Mouse (Mus musculus) gastrocnemius, postnatal 25 days (tissue): Measurements from ENCODE around the gene Gm17657. TPM values are rescaled to one million over a fixed set of nuclear protein-coding genes. Genes with fewer than 3 reads are reported as not detected.

Source experiments
- DNase-seq: peaks from one replicate; pipeline ENCODE4 v3.0.0; 2022
- long read RNA-seq, 2 experiments: library from polyadenylated mRNA; stranded (forward); transcript quantifications; one replicate each; pipeline ENCODE4 v2.0.0; 2021
- total RNA-seq, 2 experiments: library from RNA; stranded (reverse); gene quantifications; 1 replicate in 1 of 2; 2 replicates in 1 of 2; pipeline ENCODE4 v1.2.3; 2021

Gm17657 gene
- not detected for total RNA-seq
- long read RNA-seq, experiment 1, partial matches to known transcripts = 0 of 1 reads
- long read RNA-seq, experiment 1, other reads (novel, unspliced or antisense) = 1 of 1 reads
- long read RNA-seq, experiment 2 = 0 reads

DNA sequence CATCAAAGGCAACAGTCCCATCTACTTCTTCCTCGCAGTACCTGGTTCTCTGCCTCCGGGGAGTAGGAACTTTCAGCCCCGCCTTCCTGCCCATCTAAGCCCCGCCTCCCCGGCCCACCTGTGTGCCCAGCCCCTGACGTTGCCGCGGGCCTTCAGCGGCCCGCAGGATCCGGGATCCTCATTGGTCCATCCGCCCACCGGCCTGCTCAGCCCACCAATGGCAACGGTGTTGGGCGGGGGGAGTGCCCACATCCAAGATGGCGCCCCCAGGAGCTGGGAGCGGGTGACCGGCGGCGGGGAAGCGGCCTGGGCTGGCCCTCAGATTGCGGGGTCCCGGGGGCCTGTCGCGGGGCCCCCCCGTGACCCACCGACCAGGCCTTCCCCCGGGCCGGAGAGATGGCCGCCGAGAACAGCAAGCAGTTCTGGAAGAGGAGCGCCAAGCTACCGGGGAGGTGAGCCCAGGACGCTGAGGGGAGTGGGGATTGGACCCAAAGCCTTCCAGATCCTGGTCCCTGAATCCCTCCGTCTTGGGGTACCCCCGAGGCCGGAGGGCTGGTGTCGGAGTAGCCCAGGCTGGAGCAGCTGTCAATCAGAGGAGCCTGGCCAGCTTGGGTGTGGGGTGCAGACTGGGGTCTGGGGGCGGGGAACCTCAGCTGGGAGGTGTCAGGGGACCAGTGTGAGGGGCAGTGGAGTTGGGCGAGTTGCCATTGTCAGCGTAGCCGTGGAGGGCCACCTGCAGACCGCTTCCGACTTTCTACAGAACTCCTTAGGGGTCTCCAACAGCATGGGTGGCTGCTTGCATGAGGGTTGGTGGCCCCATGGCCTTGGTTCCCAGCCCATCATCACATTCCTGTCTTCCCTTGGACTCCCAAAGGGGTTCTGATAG, at the start of gene Gm17657, which contains the start of gene Tbc1d22b:
Gene Gm17657 (minus strand): TSS at position 96 of the 886 bp plus-strand sequence.
Gene Tbc1d22b (plus strand): TSS at position 243 of the 886 bp plus-strand sequence.
- peak; percentile 94 for DNase-seq

DNA sequence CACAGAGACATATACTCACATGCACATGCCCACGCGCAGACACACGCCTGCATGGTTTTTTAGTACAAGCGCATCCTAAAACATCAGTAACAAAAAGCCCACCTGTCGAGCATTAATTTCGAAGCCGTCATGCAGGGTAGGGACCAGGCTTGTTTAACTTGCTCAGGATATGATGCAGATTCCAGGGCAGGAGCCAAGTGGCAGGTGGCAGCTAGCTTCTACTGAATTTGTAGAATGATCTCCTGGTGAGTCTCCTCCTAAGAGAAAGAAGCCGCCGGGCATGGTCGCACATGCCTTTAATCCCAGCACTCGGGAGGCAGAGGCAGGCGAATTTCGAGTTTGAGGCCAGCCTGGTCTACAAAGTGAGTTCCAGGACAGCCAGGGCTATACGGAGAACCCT, 49.6 kb upstream of the Gm17657 start:
- DNase-seq = no peak

DNA sequence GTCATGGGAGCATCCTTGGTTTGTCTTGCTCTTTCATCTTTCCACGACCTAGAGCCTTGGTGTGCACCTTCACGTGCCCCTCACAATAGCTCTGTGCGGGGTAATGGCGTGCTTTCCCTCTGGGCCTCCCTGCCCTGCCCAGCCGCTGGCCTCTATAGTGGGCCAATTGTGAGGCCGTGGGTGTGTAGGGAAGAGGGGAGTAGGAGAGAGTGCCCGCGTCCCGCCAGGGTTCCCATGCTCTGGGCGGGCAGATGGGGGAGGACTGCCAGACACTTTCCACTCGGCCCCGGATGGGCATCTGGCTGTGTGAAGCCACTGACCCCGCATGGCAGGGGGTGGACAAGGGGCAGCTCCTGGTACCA, 47.3 kb upstream of the Gm17657 start:
- no peak for DNase-seq

DNA sequence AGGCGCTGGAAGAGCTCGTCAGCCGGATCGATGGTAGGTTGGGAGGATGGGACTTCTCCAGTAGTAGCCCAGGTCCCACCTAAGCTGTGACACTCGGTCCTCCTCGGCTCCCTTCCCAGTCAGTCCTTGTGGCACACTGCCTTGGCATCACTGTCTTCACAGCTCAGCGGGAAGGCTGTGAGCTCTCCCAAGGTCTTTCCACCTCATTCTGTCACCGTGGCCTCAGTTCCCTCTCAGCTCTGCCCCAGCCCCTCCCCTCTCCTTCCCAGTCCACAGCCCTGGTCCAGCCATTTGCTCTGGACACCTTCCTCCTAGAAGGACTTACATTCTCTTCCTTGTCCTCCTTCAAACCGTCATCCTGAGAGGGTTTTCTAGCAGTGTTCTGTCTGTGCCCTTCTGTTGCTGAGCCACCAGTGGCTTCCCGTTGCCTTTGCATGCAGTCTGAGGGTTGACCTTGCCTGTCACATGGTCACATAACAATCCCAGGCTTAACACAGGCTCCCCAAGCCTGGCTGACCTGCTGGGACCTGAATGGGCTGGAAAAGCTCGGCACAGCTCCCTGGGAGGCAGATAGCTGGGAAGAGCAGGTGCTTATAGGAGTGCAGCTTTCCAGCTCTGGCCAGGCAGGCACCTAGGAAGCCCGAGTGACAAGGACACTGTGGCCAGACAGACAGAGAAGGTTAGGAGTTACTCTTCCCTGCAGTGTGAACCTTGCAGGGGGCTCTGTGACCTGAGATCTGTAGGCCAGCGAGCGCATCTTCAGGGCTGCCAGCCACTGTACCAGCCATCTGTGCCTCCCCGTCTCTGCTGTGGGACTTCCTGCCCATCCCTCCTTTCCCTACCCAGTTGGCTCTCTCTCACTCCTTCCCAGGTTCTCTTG, 46.7 kb upstream of the Gm17657 start:
- no peak for DNase-seq

DNA sequence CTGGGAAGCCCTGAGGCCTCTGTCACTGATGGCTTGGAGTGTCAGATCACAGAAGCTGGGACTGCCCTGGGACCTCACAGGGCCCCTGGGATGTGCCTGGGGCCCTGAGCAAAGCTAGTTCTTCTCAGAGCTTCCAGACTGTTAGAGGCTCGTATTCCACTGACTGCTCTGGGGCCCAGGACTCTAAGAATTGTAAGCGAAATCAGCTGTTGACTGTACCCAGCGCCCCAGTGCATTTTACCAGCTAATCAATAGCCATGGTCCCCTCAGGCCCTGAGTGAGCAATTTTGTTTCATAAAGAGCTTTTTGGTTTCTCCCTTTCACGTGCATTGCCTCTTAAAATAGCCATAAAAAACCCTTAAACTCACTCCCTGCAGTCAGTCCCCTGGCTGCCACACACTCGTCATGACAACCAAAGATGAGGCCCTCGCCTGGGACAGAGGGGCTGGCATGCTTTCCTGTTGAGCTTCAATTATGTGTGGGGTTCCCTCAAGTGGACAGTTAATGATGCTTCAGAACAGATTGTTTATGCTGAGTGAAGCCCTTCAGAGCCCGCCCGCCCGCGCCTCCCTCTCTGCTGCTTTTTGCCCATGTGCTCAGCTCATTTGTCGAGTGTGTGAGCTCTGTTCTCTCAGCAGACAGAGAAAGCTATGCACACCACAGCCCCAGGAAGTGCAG, 39.9 kb upstream of the Gm17657 start:
- no peak for DNase-seq

DNA sequence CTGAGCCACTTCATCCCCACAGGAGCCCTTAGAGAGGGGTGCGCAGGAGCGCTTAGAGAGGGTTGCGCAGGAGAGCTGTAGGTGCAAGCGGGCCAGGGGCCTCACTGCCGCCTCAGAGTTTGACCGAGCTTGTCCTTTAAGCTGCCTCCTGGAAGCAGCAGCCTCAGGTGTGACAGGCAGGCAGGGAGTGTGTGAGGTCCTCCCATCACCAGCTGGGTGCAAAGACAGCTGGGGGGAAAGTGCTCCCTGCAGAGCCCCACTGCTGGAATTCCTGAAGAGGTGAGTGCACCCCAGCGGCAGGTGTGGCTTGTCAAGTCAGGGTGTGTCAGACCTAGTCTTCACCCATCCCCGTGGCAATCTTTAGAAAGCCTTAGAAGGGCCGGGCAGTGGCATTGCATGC, 37.5 kb upstream of the Gm17657 start:
- no peak for DNase-seq

DNA sequence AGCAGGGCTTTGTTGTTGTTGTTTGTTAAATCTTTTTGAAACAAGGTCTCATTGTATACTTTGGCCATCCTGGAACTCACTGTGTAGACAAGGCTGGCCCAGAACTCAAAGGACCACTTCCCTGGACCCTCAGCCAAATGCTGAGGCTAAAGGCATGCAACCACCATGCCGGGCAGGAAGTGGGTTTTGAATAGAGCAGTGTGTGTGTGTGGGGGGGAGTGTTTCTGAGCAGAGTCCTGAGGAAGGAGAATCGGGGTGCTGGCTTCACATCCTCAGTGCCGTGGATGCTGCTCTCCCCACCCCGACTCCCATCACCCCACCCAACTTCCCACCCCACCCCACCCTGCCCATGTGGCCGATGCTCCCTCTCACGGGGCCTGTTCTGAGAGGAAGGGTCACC, 36.0 kb upstream of the Gm17657 start:
- no peak for DNase-seq

DNA sequence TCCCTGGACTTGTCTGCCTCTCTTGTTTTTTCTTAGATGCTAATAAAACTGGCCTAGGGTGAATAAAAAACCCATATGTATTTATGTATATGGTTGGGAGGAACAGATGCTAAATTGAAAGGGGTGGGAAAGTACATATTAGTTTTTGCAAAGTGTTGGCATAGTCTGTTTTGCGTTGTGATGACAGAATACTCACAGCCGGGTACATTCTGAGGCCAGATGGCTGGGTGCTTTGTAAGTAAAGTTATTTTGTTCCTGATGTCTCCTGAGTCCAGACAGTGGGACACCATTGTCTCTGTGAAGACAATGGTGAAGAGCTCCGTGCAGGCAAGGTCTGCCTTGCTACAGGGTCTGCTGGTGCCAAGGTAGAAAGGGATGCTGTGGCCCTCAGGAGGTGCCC, 35.3 kb upstream of the Gm17657 start:
- DNase-seq = no peak

DNA sequence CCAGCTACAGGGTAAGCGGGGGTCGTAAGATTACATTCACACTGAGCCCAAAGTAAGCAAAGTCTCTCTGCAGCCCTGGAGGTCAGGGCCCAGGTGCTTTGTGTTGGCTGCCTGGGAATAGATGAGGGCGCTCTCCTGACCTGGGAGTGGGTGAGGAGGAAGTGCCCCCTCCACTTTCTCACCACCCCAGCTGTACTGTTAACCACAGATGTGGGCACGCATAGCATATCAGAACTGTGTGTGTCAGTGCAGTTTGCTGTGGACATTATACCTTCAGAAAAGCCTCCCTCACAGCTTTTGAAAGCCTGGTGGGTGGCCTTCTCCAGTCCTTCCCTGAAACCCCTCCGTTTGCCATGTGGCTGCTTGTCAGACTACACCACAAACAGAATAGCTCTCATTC, 34.9 kb upstream of the Gm17657 start:
- no peak for DNase-seq

DNA sequence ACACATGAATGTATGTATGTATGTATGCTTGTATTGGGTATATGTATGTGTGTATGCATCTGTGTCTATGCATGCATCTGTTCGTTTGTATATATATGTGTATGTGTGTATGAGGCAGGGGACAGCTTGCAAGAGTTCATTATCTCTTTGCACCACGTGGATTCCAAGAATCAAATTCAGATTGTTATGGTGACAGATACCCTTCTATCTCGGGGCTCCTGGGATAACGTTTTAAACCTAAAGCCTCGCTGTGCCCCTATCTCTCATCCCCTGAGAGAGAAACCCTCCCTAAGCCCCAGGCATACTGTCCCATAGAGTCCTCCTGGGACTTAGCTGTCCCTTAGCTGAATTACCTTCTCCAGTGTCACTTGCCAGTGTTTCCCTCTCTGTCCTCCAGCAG, 34.1 kb upstream of the Gm17657 start:
- no peak for DNase-seq

DNA sequence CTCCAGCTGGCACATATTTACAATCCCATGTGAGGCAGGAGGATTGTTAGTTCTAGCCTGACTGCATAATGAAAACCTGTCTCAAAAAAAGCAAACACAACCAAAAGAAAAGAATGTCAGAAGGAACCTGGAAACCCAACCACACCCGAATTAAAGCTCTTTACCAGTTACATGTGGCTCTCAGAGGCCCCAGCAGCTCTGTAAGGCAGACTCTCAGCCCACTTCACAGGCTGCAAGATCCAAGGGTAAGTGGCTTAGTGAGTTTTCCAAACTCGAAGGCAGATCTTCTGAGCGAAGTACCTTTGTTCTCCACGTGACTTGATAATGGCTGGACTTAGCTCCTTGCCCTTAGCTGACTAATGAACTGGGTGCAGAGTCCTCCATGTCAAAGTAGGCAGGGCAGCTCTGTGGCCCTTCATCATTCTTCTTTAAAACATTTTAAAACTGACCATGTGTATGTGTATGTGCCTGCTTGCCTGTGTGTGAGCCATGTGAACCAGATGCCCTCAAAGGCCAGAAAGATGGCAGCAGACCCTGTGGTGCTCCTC, 30.2 kb upstream of the Gm17657 start:
- no peak for DNase-seq

DNA sequence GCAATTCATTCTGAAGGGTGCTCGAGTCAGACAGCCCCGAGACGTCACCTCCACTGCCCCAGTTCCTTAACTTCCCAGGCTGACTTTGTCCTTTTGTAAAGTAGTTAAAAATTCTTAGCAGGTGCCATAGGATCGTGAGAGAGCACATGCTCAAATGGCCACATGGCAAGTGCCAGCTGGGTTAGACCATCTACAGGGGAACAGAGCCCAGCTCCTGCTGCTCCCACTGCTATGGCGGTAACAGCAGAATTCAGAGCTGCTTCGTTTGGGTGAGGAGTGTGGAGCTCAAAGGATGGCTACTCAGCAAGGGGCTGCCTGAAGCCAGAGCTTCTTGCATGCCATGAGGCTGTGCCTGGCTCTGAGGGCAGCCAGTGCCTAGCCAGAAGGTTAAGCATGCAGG, 20.4 kb upstream of the Gm17657 start:
- DNase-seq = no peak

DNA sequence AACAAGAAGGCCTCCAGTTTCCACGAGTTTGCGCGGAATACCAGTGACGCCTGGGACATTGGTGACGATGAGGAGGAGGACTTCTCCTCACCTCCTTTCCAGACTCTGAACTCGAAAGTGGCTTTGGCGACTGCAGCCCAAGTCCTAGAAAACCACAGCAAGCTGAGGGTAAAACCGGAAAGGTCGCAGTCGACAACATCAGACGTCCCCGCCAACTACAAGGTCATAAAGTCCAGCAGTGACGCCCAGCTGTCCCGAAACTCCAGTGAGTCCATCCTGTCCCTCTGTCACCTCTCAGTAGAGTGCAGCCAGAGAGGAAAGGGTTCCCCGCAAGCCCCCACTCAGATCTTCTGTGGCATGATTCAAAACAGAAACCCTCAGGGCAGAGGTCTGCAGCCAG, 19.0 kb upstream of the Gm17657 start:
- no peak for DNase-seq

DNA sequence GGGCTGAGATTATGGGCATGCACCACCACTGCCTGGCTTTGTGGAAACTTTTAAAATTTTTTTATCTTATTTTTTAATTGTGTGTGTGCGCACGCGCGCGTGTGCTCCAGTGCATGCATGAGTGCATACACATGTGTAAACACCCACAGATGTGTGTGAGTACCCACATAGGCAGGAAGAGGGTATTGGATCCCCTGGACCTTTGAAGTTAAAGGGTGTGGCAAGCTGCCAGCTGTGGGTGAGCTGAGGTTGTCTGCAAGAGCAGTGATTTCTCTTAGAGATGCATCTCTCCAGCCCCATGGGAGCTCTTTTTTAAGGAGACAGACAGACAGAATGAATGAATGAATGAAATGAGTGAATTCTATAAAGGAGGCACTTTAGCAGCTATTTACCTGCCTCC, 16.1 kb upstream of the Gm17657 start:
- DNase-seq = no peak

DNA sequence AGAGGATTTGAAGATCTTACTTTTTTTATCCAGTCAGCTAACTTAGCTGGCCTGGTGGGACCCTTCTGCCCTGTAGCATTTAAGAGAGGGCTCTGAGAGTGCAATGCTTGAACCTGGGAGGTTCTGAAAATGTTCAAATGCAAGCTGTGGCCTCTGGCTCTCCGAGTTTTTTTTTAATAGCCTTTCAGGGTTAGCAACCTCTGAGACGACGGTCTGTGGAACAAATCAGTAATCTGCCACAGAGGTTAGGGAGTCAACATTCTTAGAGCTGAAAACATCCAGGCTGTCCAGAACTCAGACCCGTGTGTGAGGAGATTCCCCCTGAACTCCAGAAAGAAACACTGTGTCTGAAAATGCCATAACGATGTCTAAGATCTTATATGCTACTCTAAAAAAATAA, 9.0 kb upstream of the Gm17657 start:
- no peak for DNase-seq

DNA sequence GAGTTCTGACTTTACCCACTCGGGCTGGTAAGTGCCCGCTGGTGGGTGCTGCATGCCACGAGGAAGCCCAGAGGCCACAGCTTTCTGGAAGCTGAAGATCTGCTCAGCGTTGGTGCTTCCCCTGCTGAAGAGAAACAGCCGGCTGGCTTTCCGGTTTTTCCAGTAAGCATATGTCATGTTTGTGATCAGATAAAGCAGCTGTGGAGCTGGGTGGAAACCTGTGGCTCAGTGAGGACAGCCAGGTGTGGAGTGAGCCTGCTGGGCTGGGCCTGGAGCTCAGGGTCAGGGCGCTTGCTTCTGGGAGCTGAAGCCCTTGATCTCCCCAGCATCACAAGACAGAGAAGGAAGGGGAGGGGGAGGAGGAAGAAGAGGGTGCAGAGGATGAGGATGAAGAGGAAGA, 7.5 kb upstream of the Gm17657 start:
- DNase-seq = no peak

DNA sequence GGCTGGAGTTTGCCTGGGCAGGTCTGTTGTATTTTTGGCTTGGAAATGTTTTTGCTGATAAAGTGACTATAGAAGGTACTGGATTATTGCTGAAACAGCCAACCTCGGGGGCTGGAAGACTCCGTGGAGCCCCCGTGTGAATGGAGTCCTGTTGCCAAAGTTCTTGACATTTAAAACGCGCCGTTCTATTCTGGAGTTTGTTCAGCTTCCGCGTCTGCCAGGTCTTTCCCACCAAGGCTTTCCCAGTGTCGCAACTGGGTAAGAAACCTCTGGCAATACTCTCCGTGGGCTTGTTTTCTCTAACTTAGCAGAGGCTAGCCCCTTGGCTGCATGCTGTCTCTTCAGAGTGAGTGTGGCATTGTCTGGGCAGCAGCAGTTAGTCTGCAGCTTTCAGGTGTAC, 7.0 kb upstream of the Gm17657 start:
- DNase-seq = no peak

DNA sequence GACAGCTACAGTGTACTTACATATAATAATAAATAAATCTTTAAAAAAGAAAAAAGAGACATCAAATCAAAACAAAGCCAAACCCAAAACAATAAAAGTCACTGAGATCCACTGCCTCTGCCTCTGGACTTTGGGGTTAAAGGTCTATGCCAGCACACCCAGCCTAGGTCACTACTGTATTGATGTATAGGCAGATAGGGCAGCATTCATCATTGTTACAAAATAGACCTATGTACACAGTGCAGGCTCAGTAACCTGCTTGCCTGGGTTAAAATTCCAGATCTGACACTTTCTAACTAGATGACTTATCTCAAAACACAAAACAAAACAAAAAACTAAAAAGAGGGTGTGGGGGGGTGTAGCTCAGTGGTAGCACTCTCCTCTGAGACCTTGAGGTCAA, 4.7 kb upstream of the Gm17657 start:
- no peak for DNase-seq

DNA sequence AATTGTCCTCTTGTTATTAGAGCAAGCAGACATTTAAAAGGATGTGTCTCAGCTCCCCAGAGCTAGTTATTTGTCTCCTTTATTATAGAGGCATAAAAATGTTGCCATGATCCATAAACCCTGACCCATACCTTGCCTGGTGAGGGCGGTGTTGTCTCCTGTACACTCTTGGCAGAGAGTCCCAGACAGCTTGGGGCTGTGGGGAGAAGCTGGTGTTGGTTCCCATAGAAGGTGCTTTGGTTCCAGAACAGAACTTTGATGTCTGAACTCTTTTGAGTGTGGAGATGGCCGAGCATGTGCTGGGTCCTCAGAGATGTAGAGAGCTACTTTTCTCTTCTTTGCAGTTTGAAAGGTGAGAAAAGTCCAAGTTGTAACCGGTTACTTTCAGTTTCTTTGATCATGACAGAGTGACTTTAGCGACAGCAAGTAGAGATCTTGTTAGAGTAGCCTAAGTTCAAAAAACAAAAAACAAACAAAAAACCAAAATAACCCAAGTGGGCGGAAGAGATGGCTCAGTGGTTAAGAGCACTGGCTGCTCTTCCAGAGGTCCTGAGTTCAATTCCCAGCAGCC, 2.8 kb upstream of the Gm17657 start, which contains the start of gene Tmem217:
Gene Tmem217 (minus strand): TSS at position 224 of the 571 bp plus-strand sequence.
- no peak for DNase-seq

DNA sequence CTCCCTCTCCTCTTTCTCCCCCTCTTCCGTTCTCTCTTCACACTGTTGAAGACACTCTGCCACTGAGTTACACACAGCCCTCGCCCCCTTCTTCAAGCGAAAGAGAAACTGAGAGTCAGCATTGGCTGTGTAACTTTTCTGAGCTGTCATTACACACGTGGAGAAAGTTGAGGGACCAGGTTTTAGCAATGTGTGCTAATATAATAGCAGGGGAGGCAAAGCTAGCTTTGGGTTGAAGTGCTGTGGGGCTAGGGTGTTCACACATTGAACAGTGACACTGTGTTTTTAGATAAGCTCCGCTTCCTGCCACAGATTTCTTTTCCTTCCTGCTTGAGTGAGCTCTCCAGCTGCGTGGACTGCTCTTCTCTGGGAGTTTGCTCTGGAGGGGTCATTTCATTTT, 1.6 kb upstream of the Gm17657 start:
- DNase-seq = no peak

DNA sequence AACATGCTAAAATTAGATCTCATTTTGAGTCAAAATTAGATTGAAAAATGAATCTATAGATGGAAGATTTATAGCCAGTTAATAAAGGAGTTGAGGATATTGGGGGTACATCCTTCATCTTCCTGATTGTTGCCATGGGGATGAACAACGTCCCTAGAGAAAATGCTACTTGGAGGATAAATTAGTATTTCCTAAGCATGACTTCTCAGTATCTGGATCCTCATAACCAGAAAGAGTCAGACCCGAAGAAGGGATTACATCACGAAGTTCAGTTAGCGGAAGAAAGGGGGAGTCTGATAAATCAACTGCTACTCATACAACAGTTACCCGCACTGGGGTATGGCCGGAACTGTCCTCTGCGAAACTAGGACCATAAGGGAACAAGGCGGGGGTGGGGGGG, 444 bp downstream of the Gm17657 start:
- no peak for DNase-seq

DNA sequence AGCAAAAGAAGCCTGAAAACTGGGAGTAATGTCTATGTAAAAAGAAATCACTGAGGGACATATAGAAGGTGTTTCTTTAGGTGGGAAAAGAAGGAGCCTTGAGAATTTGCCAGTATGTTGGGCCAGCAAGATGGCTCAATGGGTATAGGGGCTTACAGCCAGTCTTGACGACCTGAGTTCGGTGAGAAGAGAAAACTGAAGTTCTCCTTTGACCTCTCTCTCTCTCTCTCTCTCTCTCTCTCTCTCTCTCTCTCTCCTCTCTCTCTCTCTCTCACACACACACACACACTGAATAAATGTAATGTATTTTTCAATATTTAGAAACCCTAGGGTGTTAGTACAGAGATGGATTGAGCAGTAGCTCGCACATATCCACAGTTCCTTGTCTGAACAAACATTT, 944 bp downstream of the Gm17657 start:
- no peak for DNase-seq
